Mouse (Mus musculus): ENCODE data around the gene Rsc1a1.

- TF ChIP-seq EP300 (IDR thresholded peaks at IDR 0.05; ENCODE audit: low read depth in 1 of 2, low read length in 2 of 2), result no peak
- no peak for TF ChIP-seq CTCF (IDR thresholded peaks at IDR 0.05 in 2 of 3, conservative IDR thresholded peaks at IDR 0.05 in 1 of 3; ENCODE audit: control insufficient read depth in 1 of 3, insufficient read depth in 1 of 3, low read depth in 2 of 3, low read length in 3 of 3, poor library complexity in 1 of 3, severe bottlenecking in 1 of 3)
- TF ChIP-seq ETS1 (IDR thresholded peaks at IDR 0.05; ENCODE audit: low read depth, low read length), result no peak
- no peak for TF ChIP-seq RAD21 (IDR thresholded peaks at IDR 0.05; ENCODE audit: low read depth, low read length)
- no peak for TF ChIP-seq CHD2 (IDR thresholded peaks at IDR 0.05; ENCODE audit: low read length)
- TF ChIP-seq MAX (IDR thresholded peaks at IDR 0.05; ENCODE audit: low read length), result no peak
- TF ChIP-seq MAFK (IDR thresholded peaks at IDR 0.05; ENCODE audit: borderline replicate concordance, low read depth, low read length), result no peak
- no peak for TF ChIP-seq SMC3 (IDR thresholded peaks at IDR 0.05; ENCODE audit: low read depth, low read length)
- TF ChIP-seq POLR2A (IDR thresholded peaks at IDR 0.05; ENCODE audit: control insufficient read depth in 1 of 2, insufficient read depth in 1 of 2, low read depth in 1 of 2, low read length in 2 of 2, poor library complexity in 1 of 2), result no peak
- no peak for TF ChIP-seq TBP (IDR thresholded peaks at IDR 0.05; ENCODE audit: low read depth, low read length)
- TF ChIP-seq CHD1 (IDR thresholded peaks at IDR 0.05; ENCODE audit: low read depth, low read length), result no peak
- no peak for TF ChIP-seq SIN3A (IDR thresholded peaks at IDR 0.05; ENCODE audit: low read length)
- TF ChIP-seq HCFC1 (IDR thresholded peaks at IDR 0.05; ENCODE audit: low read depth, low read length), result no peak
- no peak for TF ChIP-seq NELFE (IDR thresholded peaks at IDR 0.05; ENCODE audit: low read depth, low read length)
Observed at GRCm38 (mm10) chr4:141680892-141681291, 4.5 kb downstream of the Rsc1a1 start.
